Mouse (Mus musculus) kidney, adult 18-20 months (tissue): ENCODE results near the gene Aplnr.

Experiments
- DNase-seq: peaks from one replicate; pipeline ENCODE4 v3.0.0; 2021

Gene Aplnr

DNA sequence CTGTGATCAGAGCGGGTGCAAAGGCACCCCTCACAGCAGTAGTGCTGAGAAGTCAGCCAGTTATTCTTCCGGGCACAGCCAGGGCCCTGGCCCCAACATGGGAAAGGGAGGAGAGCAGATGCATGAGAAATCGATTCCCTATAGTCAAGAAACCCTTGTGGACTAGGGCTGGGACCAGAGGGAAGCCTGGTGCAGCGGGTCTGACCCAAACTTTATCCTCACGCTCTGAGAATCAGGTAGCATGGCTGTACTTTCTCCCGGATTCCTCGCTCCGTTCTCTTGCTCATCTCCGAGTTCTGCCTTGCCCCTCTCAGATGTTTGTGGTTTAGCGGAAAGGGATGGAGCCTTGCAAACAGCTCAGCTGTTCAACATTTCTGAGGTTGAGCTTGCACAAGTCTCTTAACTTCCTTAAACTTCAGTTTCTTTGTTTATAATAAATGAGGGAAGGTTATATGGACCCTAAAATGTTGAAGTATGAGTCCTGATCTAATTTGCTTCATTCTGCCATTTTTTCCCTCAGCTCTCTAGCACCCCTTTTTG, 1.6 kb downstream of the Aplnr start:
- DNase-seq = no peak

DNA sequence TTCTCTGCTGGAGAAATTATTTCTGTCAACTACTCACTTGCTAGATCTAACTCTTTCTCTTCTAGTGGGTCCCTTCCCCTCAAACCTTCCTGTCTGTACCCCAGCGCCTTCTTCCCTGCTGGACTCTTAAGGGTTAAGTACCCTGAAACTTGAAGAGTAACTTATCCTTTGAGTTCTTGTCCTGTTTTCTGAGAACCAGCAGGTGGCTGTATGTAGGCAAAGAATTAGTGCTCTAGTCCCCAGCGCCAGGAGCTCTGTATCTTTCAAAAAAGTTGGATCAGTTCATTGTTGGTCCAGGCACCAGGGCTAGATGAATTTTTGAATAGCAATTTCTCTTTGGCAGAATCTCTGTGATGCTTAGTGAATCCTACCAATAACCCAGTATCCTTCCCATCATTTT, 2.1 kb downstream of the Aplnr start:
- no peak for DNase-seq

GRCm38 (mm10) chr2:85139393-85139792, 3.4 kb downstream of the Aplnr start:
- no peak for DNase-seq

DNA sequence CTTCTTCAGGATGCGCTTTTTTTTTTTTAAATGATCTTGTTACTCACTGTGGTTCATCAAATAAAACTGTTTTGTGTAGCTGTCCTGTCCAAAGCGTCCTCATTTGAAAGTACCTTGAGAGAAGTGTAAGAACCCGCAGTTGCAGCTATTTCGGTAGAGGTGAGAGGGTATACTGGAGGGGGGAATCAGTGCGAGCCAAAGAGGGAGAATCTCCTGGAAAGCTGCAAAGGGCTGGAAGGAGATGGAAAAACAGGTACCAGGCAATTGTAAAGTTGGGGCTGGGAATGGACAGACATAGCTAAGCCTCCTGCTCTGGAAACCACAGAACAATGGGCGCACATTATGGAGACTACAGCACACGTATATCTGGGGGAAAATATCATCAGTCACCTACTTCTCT, 3.8 kb downstream of the Aplnr start:
- no peak for DNase-seq

GRCm38 (mm10) chr2:85140833-85141232, 4.8 kb downstream of the Aplnr start:
- DNase-seq = no peak

DNA sequence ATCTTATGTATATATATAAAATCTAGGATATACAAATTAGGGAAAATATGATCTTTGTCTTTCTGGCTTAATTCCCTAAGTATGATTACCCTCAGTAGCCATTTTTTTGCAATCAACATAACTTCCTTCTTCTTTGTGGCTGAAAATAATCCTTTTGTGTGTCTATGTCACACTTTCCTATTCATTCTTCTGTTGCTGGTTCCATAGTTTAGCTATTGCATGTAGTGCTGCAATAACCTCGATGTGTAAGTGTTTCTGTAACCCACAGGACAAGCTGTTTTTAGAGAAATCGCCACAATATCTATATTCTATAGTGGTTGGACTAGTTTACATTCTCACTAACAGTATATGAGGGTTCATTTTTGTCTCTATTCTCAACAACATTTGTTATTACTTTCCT, 8.9 kb downstream of the Aplnr start:
- DNase-seq = no peak

- no peak for DNase-seq
Observed at GRCm38 (mm10) chr2:85145346-85145745, 9.3 kb downstream of the Aplnr start.

DNA sequence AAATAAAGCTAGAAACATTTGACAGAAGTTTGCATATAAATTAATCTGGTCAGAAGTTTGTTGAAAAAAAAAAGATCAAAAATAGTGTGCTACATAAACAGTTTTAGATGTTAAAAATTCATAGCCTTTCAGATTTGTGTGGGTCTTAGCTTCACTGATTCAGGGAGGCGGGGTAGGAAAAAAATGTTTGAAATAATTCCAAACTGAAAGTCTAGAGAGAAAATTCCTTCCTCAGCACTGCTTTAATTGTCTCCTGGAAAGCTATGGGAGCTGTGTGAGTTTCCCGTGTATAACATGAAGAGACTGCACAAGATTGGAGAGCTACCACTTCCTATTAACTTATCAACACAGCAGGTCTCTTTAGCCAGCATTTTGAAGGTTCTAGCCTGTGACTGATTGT, 11.5 kb downstream of the Aplnr start:
- no peak for DNase-seq

DNA sequence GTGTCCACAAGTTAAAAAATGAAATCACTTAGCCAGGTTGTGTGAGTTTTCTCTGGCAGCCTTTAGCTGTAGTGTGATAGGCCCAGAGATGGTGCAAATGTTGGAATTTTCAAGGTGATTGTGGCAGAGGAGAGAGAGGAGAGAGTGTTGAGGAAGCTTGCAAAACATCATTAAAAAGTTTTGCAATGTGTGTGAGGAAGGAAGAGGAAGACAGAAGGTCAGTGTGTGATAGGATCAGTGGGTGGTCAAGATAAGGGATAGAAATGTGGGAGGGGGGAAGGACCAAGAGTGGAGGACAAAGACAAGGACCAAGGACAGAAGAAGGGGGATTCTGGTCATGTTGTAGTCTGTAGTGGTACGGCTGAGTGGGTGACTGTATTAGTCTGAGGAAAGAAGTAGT, 14.3 kb downstream of the Aplnr start:
- no peak for DNase-seq

DNA sequence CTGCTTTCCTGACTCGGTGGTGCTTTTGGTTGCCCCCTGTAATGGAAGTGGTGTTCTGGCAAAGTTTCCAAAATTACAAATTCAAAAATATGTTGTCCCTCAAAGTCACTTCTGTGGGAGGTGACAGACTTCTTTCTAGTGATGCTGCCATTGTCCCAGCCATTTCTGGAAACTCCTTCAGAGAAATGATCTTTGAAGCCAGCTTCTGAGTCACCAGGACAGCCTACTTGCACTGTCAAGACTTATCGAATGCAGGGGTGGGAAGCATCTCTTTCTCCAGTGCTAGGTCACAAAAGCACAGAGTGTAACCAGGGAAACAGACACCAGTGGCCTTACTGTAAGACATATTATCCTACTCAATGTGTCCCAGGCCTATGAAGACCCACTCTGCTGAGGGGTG, 15.2 kb downstream of the Aplnr start:
- no peak for DNase-seq

GRCm38 (mm10) chr2:85155334-85155733, 19.3 kb downstream of the Aplnr start:
- no peak for DNase-seq

DNA sequence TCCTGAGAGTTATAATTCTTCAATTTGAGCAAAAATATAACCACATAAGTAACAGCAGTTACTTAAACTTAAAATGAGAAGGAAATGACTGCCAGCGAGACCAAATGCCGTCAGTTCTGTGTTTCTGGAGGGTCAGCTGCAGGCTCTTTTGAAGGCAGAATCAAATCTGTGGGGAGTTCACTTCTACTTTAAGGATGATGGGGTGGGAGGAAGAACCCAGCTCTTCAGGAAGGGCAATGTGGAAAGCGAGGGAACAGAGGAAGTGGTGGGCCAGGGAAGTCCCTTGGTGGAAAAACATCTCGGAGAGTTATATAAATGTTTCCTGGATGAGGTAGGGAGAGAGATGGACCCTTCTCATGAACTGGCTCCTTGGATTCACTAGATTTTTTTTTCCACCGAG, 20.1 kb downstream of the Aplnr start:
- DNase-seq = no peak

DNA sequence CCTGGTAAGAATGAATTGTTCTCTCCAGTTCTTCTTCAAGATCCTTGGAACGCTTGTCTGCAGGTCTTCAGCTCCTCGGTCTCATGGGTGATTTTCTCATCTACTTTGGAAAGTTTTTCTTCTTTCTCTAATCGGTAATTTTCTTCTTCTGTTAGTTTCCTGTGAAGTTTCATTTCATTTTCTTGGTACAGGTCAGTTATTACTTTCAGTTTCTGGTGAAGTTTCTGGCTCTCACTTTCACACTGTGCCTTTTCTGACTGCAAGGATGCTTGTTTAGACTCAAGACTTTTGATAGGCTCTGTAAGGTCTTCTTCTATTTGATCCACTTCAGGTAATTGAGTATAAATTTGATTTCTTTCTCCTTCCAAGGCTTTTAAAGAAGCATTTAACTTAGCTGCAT, 21.4 kb downstream of the Aplnr start:
- DNase-seq = no peak

DNA sequence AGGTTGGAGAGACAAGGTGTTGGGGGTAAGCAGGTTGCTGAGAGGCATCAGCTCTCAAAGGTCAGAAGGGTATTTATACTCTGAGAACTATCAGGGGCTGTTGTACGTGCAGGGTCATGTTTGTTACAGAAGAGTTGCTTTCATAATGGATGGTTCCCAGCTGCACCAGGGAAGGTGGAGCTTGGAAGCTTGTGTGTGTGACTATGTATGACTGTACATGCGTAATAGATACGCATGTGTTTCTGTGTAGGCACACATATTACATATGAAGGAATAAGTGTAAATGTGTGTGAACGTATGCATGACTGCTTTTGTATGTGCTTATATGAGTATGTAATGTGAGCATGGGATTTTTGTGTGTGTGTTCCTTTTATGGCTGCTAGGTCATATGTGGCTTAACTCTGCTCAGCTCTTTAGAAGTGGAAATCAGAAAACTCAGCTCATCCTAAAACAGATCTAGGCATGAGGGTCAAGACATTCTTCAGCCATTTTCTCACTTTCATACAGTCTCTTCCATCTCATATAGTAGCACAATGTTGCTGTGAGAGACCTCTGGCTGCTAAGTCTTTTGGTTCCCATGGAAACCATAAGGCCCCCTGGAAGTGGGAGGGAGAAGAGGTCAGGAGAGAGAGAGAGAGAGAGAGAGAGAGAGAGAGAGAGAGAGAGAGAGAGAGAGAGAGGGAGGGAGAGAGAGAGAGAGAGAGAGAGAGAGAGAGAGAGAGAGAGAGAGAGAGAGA, 25.0 kb downstream of the Aplnr start:
- no peak for DNase-seq

DNA sequence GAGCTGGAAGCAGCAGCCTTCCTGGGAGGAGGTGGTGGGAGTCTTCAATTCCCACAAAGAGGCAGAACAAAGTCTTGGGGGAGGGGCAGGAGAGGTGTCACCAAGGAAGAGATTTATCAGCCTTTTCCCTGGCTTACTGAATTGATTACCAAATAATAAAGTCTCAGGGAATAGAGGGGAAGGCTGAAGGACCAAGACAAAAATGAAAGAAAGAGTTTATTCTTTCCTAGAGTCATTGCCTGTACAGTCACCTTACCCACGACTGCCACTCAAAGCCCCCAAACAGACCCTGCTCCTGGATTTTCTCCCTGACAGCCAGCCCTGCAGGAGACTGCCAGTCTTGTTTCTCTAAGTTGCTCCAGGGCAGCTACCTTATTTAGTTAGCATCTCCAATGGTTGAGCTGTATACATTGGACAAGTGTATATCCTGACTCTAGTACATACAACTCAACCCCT, 25.6 kb downstream of the Aplnr start:
- no peak for DNase-seq

- peak; percentile 14 for DNase-seq
Observed at GRCm38 (mm10) chr2:85163311-85164047, 27.5 kb downstream of the Aplnr start.

GRCm38 (mm10) chr2:85167624-85168023, 31.6 kb downstream of the Aplnr start:
- DNase-seq = no peak

GRCm38 (mm10) chr2:85168327-85168726, 32.3 kb downstream of the Aplnr start:
- no peak for DNase-seq

- DNase-seq = no peak
Observed at GRCm38 (mm10) chr2:85172071-85172762, 36.2 kb downstream of the Aplnr start.

- no peak for DNase-seq
Observed at GRCm38 (mm10) chr2:85172763-85173103, 36.7 kb downstream of the Aplnr start.

DNA sequence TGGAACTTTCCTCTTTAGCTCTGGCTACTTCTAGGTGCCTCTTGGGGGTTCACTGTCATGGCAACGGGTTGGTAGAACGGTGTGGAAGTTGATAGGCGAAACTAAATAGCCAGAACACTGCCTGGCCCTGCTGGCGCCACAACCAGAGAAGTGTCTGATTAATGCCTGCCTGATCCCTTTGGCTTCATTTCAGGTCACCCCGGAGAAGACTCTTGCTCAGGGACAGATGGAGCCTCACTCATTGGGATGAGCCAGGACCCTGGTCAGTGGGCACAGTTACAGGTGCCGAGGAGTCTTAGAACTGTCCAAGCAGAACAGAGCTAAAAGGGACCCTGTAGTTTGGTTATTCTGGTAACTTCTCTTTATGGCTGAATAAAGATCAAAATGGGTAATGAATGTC, 37.5 kb downstream of the Aplnr start:
- DNase-seq = no peak

DNA sequence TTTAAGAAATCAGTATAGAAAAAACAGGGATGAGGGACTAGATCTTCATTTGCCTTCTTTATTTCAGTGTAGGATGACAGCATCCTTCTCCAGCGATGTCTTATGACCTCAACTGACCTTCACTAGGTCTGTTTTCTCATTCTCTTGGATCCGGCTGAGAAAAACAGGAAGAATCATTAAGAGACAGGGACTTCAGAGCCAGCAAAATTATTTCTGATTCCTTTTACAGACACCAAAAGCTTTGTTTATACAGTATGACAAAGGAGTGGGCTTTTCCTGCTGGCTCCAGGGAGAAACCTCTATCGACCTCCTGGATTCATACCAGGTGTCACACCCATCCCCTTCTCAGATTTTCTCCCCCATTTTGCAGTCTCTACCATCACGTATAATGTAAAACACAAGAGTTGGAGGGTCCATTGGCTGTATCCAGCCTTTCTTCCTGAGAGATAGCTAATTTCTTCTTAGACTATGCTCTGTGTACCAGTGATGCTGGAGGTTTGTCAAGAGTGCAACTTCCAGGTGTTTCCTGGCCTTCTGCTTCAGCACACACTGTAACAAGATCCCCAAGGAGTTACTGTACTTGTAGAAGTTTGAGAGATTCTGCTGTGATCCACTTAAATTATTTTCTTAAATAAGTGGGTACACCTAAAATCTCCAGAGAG, 42.2 kb downstream of the Aplnr start:
- DNase-seq = no peak

GRCm38 (mm10) chr2:85187582-85188151, 51.6 kb downstream of the Aplnr start:
- no peak for DNase-seq
